Mouse (Mus musculus) hindbrain, embryonic 16.5 days (tissue): ENCODE data around the gene Rplp1. TPM values are rescaled to one million over a fixed set of nuclear protein-coding genes. Genes with fewer than 3 reads are reported as not detected.
A peak's percentile ranks its signal among the peaks of the same experiment; 100 is the strongest.

Source experiments
- ATAC-seq: fragments of 200-750 bp; cut with Nextera tagmentation; 2 replicates; pipeline ENCODE4 v1.8.0; 2017; ENCODE audit warnings: moderate TSS enrichment, moderate library complexity
- H3K27ac ChIP-seq: fragments of 300-500 bp; sonication (generic); 2 replicates; pipeline ENCODE4 v1.5.1; 2014; ENCODE audit warnings: low read depth, mild to moderate bottlenecking, control low read depth, low read length, moderate library complexity
- H3K27me3 ChIP-seq: fragments of 300-500 bp; sonication (generic); replicated peaks from 2 replicates; pipeline ENCODE4 v1.6.1; 2014; ENCODE audit warnings: low read length; ENCODE audit not compliant: control insufficient read depth, insufficient read depth
- H3K36me3 ChIP-seq: fragments of 300-500 bp; sonication (generic); 2 replicates; pipeline ENCODE4 v1.6.1; 2014; ENCODE audit warnings: mild to moderate bottlenecking, low read length, moderate library complexity, mixed read lengths; ENCODE audit not compliant: control insufficient read depth, insufficient read depth
- H3K4me1 ChIP-seq: fragments of 300-500 bp; sonication (generic); 2 replicates; pipeline ENCODE4 v1.6.1; 2014; ENCODE audit warnings: low read depth, low read length; ENCODE audit not compliant: control insufficient read depth, insufficient read depth
- H3K4me2 ChIP-seq: fragments of 300-500 bp; sonication (generic); 2 replicates; pipeline ENCODE4 v1.6.1; 2014; ENCODE audit warnings: mild to moderate bottlenecking, low read length, control low read depth, moderate library complexity
- H3K4me3 ChIP-seq: fragments of 300-500 bp; sonication (generic); 2 replicates; pipeline ENCODE4 v1.5.1; 2014; ENCODE audit warnings: mild to moderate bottlenecking, low read length, control low read depth, moderate library complexity
- H3K9ac ChIP-seq: fragments of 300-500 bp; sonication (generic); 2 replicates; pipeline ENCODE4 v1.6.1; 2014; ENCODE audit warnings: low read depth, mild to moderate bottlenecking, control low read depth, low read length, moderate library complexity
- H3K9me3 ChIP-seq: fragments of 300-500 bp; sonication (generic); 2 replicates; pipeline ENCODE4 v1.6.1; 2014; ENCODE audit warnings: mild to moderate bottlenecking, low read length, moderate library complexity; ENCODE audit not compliant: control insufficient read depth
- WGBS: fragments of 180-500 bp; shearing (Covaris S2); extraction: QIAGEN DNeasy Blood & Tissue Kit; methylation state at CpG from one replicate; pipeline ENCODE4 v1.1.7; 2014; 5-methylcytosine and 5-hydroxymethylcytosine counted together
- polyA plus RNA-seq: library from polyadenylated mRNA; unstranded; fragments of >200 nt; fragmentation: Nextera tagmentation; extraction: Ambion mirVana; gene quantifications from 2 replicates; pipeline ENCODE4 v1.2.1, GENCODE M21; 2015

Rplp1 gene
- polyA plus RNA-seq, 1 experiment from 2014 or later, result 928 TPM

GRCm38 (mm10) chr9:61872246-61872941 lies 41.9 kb downstream of the Rplp1 start:
- Histone ChIP-seq H3K27me3 (0 out of 2 replicates have a peak, but pooled peaks cover 2% of the 10 kb centered on the region), H3K9ac (no peak overlapping the region; the same call in 1 of the 2 replicates), H3K36me3 (no peaks in the 10 kb centered on the region), H3K4me2 (no peak overlapping the region), H3K9me3 (no peaks in the 10 kb centered on the region), H3K27ac (peak overlapping the region; percentile 49), H3K4me1 (peaks cover 16% of the 10 kb centered on the region), H3K4me3 (no peak overlapping the region)
- peak; percentile 75 for ATAC-seq
- WGBS, result 16% methylated on average over 8 of the region's 8 CpGs

GRCm38 (mm10) chr9:61871839-61872238 lies 42.5 kb downstream of the Rplp1 start:
- no peak overlapping the region for H3K4me2 ChIP-seq
- 0 out of 2 replicates have a peak, but pooled peaks have one; percentile 9 for ATAC-seq
- H3K27ac ChIP-seq, result no peak overlapping the region
- H3K4me3 ChIP-seq, result no peak overlapping the region
- 0 out of 2 replicates have a peak, but pooled peaks cover 2% of the 10 kb centered on the region for H3K27me3 ChIP-seq
- no peaks in the 10 kb centered on the region for H3K9me3 ChIP-seq
- no peaks in the 10 kb centered on the region for H3K36me3 ChIP-seq
- H3K9ac ChIP-seq, result no peak overlapping the region
- WGBS, result 20% methylated on average over 6 of the region's 6 CpGs
- peaks cover 14% of the 10 kb centered on the region for H3K4me1 ChIP-seq

- Histone ChIP-seq H3K4me2 (no peak overlapping the region), H3K9ac (no peak overlapping the region), H3K9me3 (0 out of 2 replicates have a peak, but pooled peaks cover 2% of the 10 kb centered on the region), H3K36me3 (no peaks in the 10 kb centered on the region), H3K4me3 (no peak overlapping the region), H3K27me3 (0 out of 2 replicates have a peak, but pooled peaks cover 2% of the 10 kb centered on the region), H3K4me1 (peaks cover 4% of the 10 kb centered on the region), H3K27ac (no peak overlapping the region)
- ATAC-seq, result no peak
- 74% methylated on average over 11 of the region's 11 CpGs for WGBS
Observed at GRCm38 (mm10) chr9:61867659-61868058, 46.7 kb downstream of the Rplp1 start.

Other genes starting within 250 kb of the Rplp1 start
- gene Kif23, start 32.2 kb upstream of the Rplp1 start, polyA plus RNA-seq, result 13.7 and 18.6 TPM in 2 replicates
- gene Paqr5, start 112.3 kb upstream of the Rplp1 start, polyA plus RNA-seq, result 0.57 and 0.64 TPM in 2 replicates
- 26.4 and 27.2 TPM in 2 replicates for gene Glce, start 208.1 kb upstream of the Rplp1 start, polyA plus RNA-seq